Mouse (Mus musculus) C2C12 (cell line): Measurements from ENCODE around the gene Psme2.

Experiments
- CTCF ChIP-seq: IDR thresholded peaks from one replicate; pipeline ENCODE4 v1.5.1; 2011; ENCODE audit not compliant: control insufficient read depth, insufficient read depth, insufficient read length
- MAX ChIP-seq: IDR thresholded peaks from one replicate; pipeline ENCODE4 v1.6.1; 2011; ENCODE audit warnings: mild to moderate bottlenecking, control low read depth

DNA sequence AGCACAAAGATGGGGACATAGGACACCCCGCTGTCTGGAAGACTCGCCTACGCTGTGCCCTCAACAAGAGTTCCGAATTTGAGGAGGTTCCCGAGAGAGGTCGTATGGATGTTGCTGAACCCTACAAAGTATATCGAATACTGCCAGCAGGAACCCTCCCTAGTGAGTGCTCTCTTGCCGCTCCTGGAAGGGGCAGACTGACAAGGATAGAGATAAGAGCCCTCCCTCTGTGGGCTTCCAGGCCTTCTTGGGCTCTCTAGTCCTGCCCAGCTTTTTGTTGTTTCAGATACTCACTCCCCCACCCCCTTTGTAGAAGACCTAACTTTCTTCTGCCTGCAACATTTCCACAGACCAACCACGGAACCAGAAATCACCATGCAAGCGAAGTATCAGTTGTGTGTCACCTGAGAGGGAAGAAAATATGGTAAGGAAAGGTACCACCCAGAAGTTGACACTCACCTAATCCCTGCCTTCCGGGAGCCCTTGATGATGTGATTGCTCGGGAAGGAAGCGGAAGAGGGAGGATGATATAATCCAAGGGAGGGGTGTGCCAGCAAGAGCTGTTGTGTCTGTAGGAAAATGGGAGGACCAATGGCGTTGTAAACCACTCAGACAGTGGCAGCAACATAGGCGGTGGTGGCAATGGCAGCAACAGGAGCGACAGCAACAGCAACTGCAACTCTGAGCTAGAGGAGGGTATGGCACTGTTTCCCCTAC lies 15.0 kb upstream of the Psme2 start:
- no peak for TF ChIP-seq CTCF
- TF ChIP-seq MAX, result no peak
